Mouse (Mus musculus) liver, postnatal 0 days (tissue): ENCODE measurements at regions not wholly inside any gene's neighbourhood (a gene's known extent, or its start where the extent isn't known, plus 50 kb on each side); places are given as distances from the start of the nearest gene placed in this dataset.

Source experiments
- CTCF ChIP-seq: sonication (generic); IDR thresholded peaks from 2 replicates; pipeline ENCODE4 v1.5.1; 2016; ENCODE audit warnings: antibody characterized with exemption, low read depth
- EP300 ChIP-seq: IDR thresholded peaks from 2 replicates; pipeline ENCODE4 v1.6.1; 2016; ENCODE audit warnings: antibody characterized with exemption, low read depth, mild to moderate bottlenecking

DNA sequence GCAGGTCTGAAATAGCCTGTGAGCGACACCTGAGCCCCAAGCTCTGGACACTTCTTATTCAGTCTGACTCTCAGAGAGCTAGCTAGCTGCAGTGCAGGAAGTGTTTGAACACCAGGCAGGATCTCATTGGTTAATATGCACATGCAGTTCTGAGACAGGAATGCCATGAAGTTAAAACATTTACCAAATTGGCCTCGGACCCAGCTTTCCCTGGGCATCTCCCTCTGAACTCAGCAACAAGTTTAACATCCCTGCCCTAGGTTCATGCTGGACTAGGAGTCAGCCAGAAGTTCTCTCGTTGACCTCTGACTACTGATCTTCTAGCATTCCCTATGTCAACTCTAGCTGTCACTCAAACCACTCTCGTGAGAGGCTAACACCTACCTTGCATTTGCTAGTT is 175.9 kb downstream of the Utp18 start:
- TF ChIP-seq CTCF = no peak
- TF ChIP-seq EP300 = no peak
